Mouse (Mus musculus) frontal cortex, adult (tissue): Measurements from ENCODE around the gene Sema6d.

Experiments
- ATAC-seq: cut with Nextera tagmentation; 2 replicates; pipeline ENCODE4 v1.9.2; 2017; ENCODE audit warnings: mild to moderate bottlenecking, moderate library complexity, mixed read lengths; ENCODE audit not compliant: low TSS enrichment

Sema6d gene

DNA sequence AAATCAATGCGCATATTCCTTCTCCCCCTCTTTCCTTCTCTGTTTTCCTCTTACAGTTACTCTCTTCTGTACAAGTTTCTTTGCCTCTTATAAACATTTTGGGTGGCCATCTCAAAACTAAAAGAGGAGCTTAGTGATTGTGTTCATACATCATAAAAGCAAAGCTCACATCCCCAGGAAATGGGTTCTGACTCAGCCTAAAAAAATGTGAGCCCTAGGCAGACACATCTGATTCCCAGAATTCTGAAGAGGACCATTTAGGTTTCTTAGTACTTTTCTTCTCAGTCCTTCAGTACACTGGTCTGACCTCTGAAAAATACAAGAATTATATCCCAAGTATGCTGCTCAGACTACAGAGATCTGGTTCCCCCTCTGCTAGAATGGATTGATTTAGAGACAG lies 78.6 kb downstream of the Sema6d start:
- no peak for ATAC-seq

DNA sequence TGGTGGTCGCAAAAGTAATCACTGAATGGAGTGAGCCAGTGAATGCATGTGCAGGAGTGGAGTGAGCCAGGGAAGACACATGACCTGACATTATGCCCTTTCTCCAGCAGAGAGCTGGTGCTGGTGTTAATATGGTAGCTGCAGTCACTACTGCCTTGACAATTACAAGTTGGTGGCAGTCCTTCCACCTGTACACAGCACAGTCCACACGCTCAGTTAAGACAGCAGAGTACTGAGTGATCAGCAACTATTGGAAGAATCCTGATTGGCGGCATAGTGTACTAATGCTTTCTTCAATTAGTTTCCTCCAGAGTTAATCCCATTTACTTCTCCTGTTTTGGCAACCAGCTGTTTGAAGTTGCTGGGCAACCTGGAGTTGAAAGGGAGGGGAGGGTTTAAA lies 81.9 kb downstream of the Sema6d start:
- no peak for ATAC-seq

- peak; percentile 14; the same call in 1 of the 2 replicates for ATAC-seq
Observed at GRCm38 (mm10) chr2:124176265-124176664, 86.5 kb downstream of the Sema6d start.

DNA sequence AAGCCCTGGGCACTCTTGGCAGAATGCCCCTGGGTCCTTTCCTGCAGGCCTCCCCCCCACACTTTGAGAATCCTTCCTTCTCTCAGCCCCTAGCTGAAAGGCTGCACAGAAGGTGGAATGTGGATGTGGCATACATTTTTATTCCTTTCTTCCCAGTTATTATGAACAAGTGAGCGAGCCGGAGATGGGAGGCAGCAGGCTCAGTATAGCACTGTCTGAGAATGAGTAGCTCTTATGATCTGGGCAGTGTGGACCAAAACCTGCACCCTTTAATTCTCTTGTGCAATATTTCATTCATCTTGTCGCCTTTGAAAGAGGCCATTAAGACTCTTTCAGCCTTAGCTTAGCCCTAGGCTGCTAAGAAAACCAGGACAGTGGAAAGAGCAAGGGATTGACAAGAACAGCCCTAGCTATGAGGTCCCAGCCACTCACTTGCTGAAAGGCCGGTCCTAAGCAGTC lies 87.0 kb downstream of the Sema6d start:
- peak; percentile 41; the same call in 1 of the 2 replicates for ATAC-seq

- ATAC-seq: peak; percentile 41; the same call in 1 of the 2 replicates
Observed at GRCm38 (mm10) chr2:124189271-124189670, 99.5 kb downstream of the Sema6d start.

- no peak for ATAC-seq
Observed at GRCm38 (mm10) chr2:124194041-124194440, 104.3 kb downstream of the Sema6d start.

DNA sequence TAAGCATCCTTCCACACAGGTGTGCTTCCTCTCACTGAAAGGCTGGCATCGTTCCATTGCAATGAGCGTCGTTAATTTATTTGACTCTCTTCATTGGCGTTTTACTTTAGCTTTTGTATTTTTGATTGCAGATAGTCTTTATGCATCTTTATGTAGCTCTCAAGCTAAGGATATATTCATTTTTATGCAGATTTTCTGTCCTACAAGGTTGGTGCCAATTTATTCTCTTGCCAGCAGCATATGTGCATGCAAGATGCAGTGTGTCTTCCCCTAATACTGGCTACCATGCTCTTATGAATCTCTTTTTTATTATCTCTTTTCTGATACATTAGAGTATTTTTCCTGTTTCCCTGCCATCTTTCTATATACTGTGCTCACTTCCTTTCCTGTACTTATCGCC lies 111.7 kb downstream of the Sema6d start:
- no peak for ATAC-seq

GRCm38 (mm10) chr2:124202475-124202990 lies 112.8 kb downstream of the Sema6d start:
- no peak for ATAC-seq

- no peak for ATAC-seq
Observed at GRCm38 (mm10) chr2:124205811-124206210, 116.0 kb downstream of the Sema6d start.

GRCm38 (mm10) chr2:124208251-124208650 lies 118.5 kb downstream of the Sema6d start:
- ATAC-seq: no peak

GRCm38 (mm10) chr2:124223559-124223958 lies 133.8 kb downstream of the Sema6d start:
- peak; percentile 81 for ATAC-seq

DNA sequence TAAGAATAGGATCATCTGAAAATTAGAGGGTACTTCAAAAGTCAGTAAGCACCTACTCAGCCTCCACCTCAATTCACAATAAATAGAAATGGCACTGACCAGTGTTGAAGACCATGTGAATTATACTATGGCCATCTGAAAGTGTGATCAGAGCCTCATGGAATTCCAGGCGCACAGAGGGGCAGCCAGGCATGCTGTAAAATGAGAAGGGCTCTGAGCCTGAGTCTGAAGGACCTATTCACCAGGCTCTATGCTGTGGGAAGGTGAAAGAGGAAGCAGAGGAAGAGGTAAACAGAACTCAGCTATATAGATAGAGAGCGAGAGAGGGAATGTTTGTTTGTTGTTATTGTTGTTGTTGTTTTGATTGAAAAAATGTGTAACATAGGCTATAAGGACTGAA lies 134.6 kb downstream of the Sema6d start:
- no peak for ATAC-seq

DNA sequence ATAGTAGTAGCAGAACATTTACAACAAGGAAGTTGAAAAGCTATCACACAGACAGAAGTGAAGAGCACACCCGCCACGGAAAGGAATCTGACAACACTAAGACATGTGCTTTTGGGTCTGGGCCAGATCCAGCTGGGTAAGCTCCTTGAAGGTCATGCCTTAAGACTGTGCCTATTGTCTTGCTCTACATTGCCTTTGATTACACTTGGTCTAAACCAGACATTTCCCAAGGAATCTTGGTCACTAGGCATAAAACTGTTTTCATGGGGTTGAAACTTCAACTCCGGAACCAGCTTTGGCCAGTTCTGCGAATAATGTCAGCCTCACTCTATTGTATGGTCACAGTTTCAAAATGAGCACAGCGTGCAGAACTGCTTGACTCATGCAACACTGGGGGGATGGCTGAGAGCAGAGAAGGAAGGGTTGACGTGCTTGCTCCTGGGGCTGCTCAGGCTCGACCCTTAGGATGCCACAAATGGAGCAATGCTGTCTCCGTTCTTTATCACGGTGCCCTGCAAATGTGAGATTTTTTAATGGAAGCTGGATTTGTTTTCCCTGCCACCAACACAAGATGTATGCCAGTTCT lies 145.0 kb downstream of the Sema6d start:
- ATAC-seq: peak; percentile 50

GRCm38 (mm10) chr2:124235237-124236055 lies 145.7 kb downstream of the Sema6d start:
- ATAC-seq: peak; percentile 65

GRCm38 (mm10) chr2:124236831-124237230 lies 147.1 kb downstream of the Sema6d start:
- no peak for ATAC-seq

DNA sequence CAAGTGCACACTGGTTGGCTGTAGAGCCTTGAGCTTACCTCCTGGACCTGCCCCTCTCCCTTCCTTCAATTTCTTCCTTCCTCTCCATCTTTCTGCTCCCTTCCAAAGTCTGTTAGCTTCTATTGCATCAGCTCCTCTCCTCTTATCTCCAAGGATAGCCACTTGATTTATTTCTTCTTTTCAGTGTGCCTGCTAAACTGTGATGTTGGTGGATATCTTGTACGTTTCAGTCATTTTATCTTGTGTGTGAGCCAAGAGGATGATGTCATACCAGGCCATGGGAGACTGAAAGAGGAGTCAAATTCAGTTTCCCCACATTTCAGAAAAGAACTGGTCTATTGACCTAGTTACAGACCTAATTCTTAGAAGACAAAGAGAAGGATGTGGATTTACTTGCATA lies 153.8 kb downstream of the Sema6d start:
- no peak for ATAC-seq

GRCm38 (mm10) chr2:124244543-124245245 lies 154.9 kb downstream of the Sema6d start:
- no peak for ATAC-seq

GRCm38 (mm10) chr2:124258108-124258507 lies 168.3 kb downstream of the Sema6d start:
- ATAC-seq: no peak

DNA sequence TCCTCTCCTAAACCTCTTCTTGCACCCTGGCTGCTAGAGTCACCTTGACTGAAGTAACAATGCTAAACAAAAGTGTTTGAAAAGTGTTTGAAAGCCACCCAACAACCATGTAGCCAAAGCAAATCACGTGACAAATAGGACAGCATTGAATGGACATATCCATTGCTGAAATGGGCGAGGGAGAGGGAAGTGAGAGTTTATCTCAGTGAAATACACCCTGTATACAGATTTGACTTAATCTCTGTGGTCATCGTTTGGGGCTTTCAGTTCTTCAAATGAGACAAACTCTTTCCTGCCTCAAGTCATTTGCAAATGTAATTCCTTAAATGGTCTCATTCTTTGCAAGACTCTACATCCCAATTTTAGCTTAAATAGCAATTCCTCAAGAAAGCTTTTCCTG lies 174.5 kb downstream of the Sema6d start:
- ATAC-seq: no peak

DNA sequence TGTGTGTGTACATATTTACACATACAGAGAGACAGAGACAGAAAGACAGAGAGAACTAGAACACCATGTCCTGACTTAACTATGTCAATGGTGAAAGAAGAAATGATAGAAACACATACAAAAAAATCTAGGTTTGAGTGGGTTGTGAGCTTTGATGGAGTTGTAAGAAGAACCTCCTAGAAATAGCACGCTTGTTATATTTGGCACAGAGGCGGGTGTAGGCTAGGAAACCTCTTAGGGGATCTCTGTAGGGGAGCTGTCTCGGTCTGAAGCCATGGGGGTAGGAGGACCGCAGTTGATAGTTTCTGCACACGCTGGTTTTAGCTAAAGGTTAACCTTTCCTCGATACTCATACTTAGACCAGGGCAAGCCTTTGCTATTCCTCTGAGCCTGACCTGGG lies 181.4 kb downstream of the Sema6d start:
- ATAC-seq: peak; percentile 99

GRCm38 (mm10) chr2:124277492-124277891 lies 187.7 kb downstream of the Sema6d start:
- no peak for ATAC-seq

DNA sequence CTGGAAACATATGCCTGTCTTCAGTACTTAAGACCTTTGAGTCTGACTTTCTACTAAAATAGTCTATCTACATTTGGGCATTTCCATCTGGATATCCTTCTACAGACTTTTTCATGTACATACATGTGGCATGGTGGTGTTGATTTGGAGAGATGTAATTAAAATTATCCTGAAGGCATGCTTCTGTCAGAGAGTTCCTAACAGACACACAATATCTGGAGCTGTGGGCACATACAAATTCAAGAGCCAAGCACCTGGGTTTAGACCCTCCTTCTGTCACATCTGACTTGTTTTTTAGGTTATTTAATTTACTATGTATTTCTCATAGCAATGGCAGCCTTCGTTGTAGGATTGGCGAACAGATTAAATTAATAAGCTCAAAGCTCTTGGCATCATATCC lies 195.3 kb downstream of the Sema6d start:
- ATAC-seq: no peak
